Mouse (Mus musculus): ENCODE results near the gene Rftn1.

DNA sequence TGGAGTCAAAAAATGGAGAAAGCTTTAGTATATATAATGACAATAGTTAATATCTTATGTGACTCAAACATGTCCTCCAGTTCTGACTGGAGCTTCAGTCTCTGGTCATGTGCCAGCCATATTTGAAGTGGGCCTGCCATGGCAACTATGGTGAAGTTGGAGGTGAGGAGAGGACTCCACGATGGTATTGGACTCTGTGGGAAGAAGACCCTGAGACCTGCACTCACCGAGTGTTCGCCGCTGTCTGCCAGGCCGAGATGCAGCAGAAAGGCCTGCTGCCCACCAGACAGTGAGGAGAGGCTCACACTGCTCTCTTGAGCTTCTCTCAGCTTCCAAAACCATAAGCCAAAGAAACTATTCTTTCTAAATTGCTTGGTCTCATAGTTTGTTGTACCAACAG is 43.5 kb upstream of the Rftn1 start:
- no peak for TF ChIP-seq CTCF (IDR thresholded peaks at IDR 0.05; ENCODE audit: low read depth, low read length)
- no peak for TF ChIP-seq POLR2A (IDR thresholded peaks at IDR 0.05; ENCODE audit: extremely low read depth, insufficient read depth, low read length)
